Mouse (Mus musculus) megakaryocyte, embryonic 14.5 days (primary cell): ENCODE measurements at regions not wholly inside any gene's neighbourhood (a gene's known extent, or its start where the extent isn't known, plus 50 kb on each side); places are given as distances from the start of the nearest gene placed in this dataset.

ENCODE experiments used
- FLI1 ChIP-seq: IDR thresholded peaks from 2 replicates; pipeline ENCODE4 v1.6.1; 2012; ENCODE audit warnings: low read length, inconsistent platforms, mixed read lengths
- GATA1 ChIP-seq: IDR thresholded peaks from 3 replicates; pipeline ENCODE4 v1.6.1; 2012; ENCODE audit warnings: mixed read lengths, low read length, inconsistent platforms, borderline replicate concordance

GRCm38 (mm10) chr13:112099953-112100591 lies 188.2 kb upstream of the Ankrd55 start:
- TF ChIP-seq FLI1 (no peak), GATA1 (no peak)
